Mouse (Mus musculus): ENCODE results near the gene Adnp. TPM values are rescaled to one million over a fixed set of nuclear protein-coding genes. Genes with fewer than 3 reads are reported as not detected.

The Adnp gene
- polyA plus RNA-seq, 1 experiment: 115 TPM

GRCm38 (mm10) chr2:168204476-168204999 lies 2.4 kb downstream of the Adnp start:
- TF ChIP-seq POLR2A (IDR thresholded peaks at IDR 0.05; ENCODE audit: borderline replicate concordance, extremely low read depth, insufficient read depth, insufficient read length, poor library complexity, severe bottlenecking) (no peak), CTCF (IDR thresholded peaks at IDR 0.05; ENCODE audit: borderline replicate concordance, extremely low read depth, insufficient read depth, insufficient read length) (no peak)
- DNase-seq (ENCODE audit: low read depth): no peak

DNA sequence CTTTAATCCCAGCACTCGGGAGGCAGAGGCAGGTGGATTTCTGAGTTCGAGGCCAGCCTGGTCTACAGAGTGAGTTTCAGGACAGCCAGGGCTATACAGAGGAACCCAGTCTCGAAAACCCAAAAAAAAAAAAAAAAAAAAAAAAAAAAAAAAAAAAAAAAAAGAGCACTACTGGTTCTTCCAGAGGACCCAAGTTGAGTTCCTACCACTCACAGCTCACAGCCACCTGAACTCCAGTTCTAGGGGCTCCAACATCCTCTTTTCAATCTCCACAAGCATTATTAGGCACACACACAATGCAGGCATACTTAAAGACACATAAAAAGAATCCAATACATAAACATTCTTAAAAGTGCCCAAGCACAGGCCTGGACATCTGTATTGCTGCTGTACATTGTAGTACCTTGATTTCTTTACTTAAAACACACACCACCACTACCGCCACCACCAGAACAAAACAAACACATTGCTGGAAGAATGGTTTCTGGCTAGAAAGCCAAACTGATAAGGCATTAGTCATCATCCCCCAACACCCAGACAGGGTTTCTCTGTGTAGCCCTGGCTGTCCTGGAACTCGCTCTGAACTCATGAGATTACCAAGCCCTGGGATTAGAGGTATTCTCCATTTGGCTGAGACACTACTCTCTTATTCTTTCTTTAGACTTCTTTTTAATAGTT lies 6.8 kb downstream of the Adnp start:
- TF ChIP-seq POLR2A (IDR thresholded peaks at IDR 0.05; ENCODE audit: borderline replicate concordance, extremely low read depth, insufficient read depth, insufficient read length, poor library complexity, severe bottlenecking) (no peak), CTCF (IDR thresholded peaks at IDR 0.05; ENCODE audit: borderline replicate concordance, extremely low read depth, insufficient read depth, insufficient read length) (no peak)
- no peak for DNase-seq (ENCODE audit: low read depth)

DNA sequence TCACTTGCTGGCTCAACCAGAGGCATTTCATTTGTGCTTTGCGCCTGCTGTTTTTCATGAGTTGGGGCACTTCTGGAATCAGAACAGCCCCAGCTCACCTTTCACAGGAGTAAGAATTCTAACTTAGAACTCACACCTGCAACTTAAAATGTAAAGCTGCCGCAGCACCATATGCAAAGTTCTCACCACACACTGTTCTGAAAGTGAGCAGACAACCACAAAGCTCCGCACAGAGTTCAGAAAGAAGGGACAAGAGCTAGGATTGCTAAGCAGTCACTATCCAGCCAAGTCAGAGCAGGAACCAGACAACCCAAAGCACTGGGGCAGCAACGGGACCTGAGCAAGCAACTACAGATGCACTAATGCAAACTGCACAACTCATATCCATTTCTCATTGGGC lies 7.4 kb downstream of the Adnp start:
- DNase-seq (ENCODE audit: low read depth): no peak
- TF ChIP-seq POLR2A (IDR thresholded peaks at IDR 0.05; ENCODE audit: borderline replicate concordance, extremely low read depth, insufficient read depth, insufficient read length, poor library complexity, severe bottlenecking) (no peak), CTCF (IDR thresholded peaks at IDR 0.05; ENCODE audit: borderline replicate concordance, extremely low read depth, insufficient read depth, insufficient read length) (no peak)

GRCm38 (mm10) chr2:168198421-168198820 lies 8.5 kb downstream of the Adnp start:
- peak; percentile 57 for DNase-seq (ENCODE audit: low read depth)

DNA sequence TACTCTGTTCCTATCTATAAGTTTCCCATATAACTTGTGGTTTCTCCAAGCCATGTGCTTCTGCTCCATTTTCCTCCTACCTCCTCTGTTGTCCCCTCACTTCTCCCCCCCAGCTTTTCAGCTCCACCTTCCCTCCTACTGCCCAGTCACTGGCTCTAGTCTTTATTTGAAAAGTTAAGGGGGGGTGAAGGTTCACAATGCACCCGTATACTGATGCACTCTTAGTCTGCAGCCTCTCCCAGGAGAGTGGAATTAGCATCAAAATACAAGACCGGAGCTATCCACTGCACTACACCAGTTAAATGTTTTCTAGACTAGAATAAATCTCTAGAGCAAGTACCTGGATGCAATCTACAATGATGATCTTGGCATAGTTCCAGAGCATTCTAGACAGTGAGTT lies 11.2 kb downstream of the Adnp start:
- no peak for DNase-seq (ENCODE audit: low read depth)
- TF ChIP-seq POLR2A (IDR thresholded peaks at IDR 0.05; ENCODE audit: borderline replicate concordance, extremely low read depth, insufficient read depth, insufficient read length, poor library complexity, severe bottlenecking): no peak
- no peak for TF ChIP-seq CTCF (IDR thresholded peaks at IDR 0.05; ENCODE audit: borderline replicate concordance, extremely low read depth, insufficient read depth, insufficient read length)

More at GRCm38 (mm10) chr2:168198421-168198820, 8.5 kb downstream of the Adnp start:
- no peak for TF ChIP-seq CTCF (IDR thresholded peaks at IDR 0.05; ENCODE audit: borderline replicate concordance, extremely low read depth, insufficient read depth, insufficient read length)
- no peak for TF ChIP-seq POLR2A (IDR thresholded peaks at IDR 0.05; ENCODE audit: borderline replicate concordance, extremely low read depth, insufficient read depth, insufficient read length, poor library complexity, severe bottlenecking)

DNA sequence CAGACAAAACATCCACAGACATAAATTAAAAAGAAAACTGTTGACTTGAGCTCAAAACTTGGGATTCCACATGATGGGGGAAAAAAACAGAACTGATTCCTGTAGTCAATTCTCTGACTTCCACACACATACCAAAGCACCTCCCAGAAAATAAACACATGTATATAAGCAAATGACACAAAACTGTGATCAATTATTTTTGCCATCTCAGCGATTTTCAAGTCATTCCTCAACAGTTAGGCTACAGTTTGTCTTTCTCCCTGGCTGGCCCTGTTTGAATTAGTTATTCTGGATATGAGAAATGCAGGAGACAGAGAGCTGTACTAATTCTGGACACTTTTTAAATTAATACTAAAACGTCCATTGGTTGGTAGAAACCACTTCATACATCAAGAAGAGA lies 13.2 kb downstream of the Adnp start:
- DNase-seq (ENCODE audit: low read depth): no peak
- TF ChIP-seq CTCF (IDR thresholded peaks at IDR 0.05; ENCODE audit: borderline replicate concordance, extremely low read depth, insufficient read depth, insufficient read length) (no peak), POLR2A (IDR thresholded peaks at IDR 0.05; ENCODE audit: borderline replicate concordance, extremely low read depth, insufficient read depth, insufficient read length, poor library complexity, severe bottlenecking) (no peak)

DNA sequence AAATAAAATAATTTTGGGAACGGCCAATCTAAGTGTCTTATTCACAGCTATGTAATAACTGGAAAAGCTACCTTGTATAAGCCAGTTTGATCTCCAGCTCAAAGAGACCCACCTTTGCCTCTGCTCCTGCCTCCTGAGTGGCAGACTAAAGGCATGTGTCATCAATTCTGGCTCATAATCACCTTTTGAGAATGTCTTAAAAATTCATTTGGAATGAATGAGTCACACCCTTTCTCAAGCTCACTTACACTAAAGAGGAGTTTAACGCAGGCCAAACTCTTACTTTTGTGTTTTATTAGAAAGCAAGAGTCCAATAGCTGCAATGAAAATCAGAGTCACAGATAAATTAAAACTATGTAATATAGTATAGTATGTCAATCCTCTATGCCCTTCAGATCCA lies 15.1 kb downstream of the Adnp start:
- no peak for DNase-seq (ENCODE audit: low read depth)
- no peak for TF ChIP-seq POLR2A (IDR thresholded peaks at IDR 0.05; ENCODE audit: borderline replicate concordance, extremely low read depth, insufficient read depth, insufficient read length, poor library complexity, severe bottlenecking)
- no peak for TF ChIP-seq CTCF (IDR thresholded peaks at IDR 0.05; ENCODE audit: borderline replicate concordance, extremely low read depth, insufficient read depth, insufficient read length)

GRCm38 (mm10) chr2:168175946-168176345 lies 31.0 kb downstream of the Adnp start:
- TF ChIP-seq CTCF (IDR thresholded peaks at IDR 0.05; ENCODE audit: borderline replicate concordance, extremely low read depth, insufficient read depth, insufficient read length) (no peak), POLR2A (IDR thresholded peaks at IDR 0.05; ENCODE audit: borderline replicate concordance, extremely low read depth, insufficient read depth, insufficient read length, poor library complexity, severe bottlenecking) (no peak)
- DNase-seq (ENCODE audit: low read depth): no peak

DNA sequence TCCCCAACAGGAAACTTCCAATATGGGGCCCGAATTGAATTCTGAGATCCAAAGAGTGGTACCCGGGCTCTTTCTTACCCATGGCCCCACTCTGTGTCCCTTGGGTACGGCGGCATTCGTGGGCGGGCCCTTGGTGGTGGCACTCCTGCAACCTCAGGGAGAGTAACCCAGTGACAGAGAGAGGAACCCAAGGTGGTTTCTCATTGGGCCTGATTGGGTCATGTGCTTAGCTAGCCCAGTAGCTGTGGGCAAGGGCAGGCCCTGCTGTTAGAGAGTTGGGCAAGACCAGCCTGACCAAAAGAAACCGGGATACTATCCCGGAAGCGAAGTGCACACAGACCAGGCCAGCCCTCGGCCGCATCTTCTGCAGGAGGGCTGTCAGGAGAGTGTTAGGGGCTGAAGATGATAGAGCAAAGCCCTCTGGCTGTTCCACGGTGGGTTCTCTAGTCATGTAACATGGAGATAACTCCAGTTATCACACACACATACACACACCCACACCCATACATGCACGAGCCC lies 36.7 kb downstream of the Adnp start:
- DNase-seq (ENCODE audit: low read depth): no peak
- no peak for TF ChIP-seq POLR2A (IDR thresholded peaks at IDR 0.05; ENCODE audit: borderline replicate concordance, extremely low read depth, insufficient read depth, insufficient read length, poor library complexity, severe bottlenecking)

DNA sequence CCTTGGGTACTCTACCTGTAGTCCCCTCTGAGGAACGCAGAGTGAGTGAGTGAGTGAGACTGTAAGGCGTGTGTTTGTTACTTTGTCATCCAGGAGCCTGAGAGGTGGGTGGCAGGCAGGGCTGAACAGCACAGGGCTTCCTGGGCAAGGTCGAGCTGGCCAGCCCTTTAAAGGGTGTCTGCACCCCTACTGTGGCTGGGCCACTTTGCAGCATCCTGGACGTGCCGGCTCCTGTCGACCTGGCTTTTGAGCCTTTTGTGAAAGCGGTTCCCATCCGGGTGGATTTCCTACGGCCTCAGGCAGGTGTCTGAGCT lies 37.2 kb downstream of the Adnp start:
- no peak for DNase-seq (ENCODE audit: low read depth)
- TF ChIP-seq CTCF (IDR thresholded peaks at IDR 0.05; ENCODE audit: borderline replicate concordance, extremely low read depth, insufficient read depth, insufficient read length): no peak
- no peak for TF ChIP-seq POLR2A (IDR thresholded peaks at IDR 0.05; ENCODE audit: borderline replicate concordance, extremely low read depth, insufficient read depth, insufficient read length, poor library complexity, severe bottlenecking)

DNA sequence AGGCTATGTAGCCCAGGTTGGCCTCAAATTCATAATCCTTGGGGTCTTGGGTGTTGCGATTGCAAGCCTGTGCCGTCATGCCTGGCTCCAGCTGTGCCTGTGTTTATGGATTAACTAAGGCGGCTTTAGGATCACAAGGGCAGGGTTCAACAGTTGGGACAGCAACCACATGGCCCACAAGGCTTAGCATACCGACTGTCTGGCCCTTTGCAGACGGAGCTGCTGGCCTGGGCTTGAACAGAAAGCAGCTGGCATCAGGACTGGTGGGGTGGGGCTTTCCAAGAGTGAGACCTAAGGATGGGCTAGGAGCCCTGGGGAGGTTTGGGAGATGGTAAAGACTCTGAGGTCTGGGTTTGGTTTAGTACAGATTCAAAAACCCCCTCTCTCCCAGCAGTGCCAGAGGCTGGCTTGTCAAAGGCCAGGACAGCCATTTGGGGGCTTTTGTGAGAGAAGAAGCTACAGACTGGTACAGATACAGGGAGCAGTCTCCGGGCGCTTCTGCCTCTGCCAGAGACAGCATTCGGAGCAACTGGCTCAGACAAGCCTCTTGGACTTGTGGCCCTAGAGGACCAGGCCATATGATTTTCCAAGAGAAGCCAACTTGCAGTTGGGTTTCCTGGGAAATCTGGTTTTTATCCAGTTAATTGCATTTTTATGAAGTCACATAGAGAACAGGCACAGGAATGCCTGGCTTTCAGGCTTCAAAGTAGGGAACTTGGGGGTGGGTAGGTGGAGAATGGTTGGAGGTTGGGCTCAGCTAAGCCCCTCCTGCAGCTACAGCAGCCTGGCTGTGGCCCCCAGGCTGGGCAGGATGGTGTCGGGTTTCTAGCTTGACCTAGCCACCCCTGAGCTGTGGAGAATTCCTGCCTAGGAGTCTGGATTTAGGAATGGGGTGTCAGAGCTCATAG lies 37.8 kb downstream of the Adnp start:
- TF ChIP-seq POLR2A (IDR thresholded peaks at IDR 0.05; ENCODE audit: borderline replicate concordance, extremely low read depth, insufficient read depth, insufficient read length, poor library complexity, severe bottlenecking) (no peak), CTCF (IDR thresholded peaks at IDR 0.05; ENCODE audit: borderline replicate concordance, extremely low read depth, insufficient read depth, insufficient read length) (no peak)
- peak; percentile 29 for DNase-seq (ENCODE audit: low read depth)
